Mouse (Mus musculus): ENCODE data around the gene Sox4. TPM values are rescaled to one million over a fixed set of nuclear protein-coding genes. Genes with fewer than 3 reads are reported as not detected.
A peak's percentile ranks its signal among the peaks of the same experiment; 100 is the strongest.

The Sox4 gene
- polyA plus RNA-seq, 1 experiment from 2014 or later, result 9.3 TPM

GRCm38 (mm10) chr13:28941983-28942630 lies 11.4 kb downstream of the Sox4 start:
- H3K9me3 ChIP-seq (replicated peaks), result no peaks in the 10 kb centered on the region
- ATAC-seq, result no peak
- H3K9ac ChIP-seq, result no peak overlapping the region
- 38% methylated on average over 4 of the region's 4 CpGs for WGBS (ENCODE audit: insufficient replicate concordance)
- H3K27ac ChIP-seq, result no peak overlapping the region
- no peak overlapping the region for H3K4me2 ChIP-seq
- no peak overlapping the region for H3K4me3 ChIP-seq
- no peaks in the 10 kb centered on the region for H3K4me1 ChIP-seq
- H3K27me3 ChIP-seq (replicated peaks), result no peaks in the 10 kb centered on the region
- H3K36me3 ChIP-seq, result no peaks in the 10 kb centered on the region

- Histone ChIP-seq H3K9ac (no peak overlapping the region), H3K36me3 (no peaks in the 10 kb centered on the region), H3K27me3 (replicated peaks) (no peaks in the 10 kb centered on the region), H3K4me1 (no peaks in the 10 kb centered on the region), H3K4me3 (no peak overlapping the region), H3K9me3 (replicated peaks) (no peaks in the 10 kb centered on the region), H3K27ac (no peak overlapping the region), H3K4me2 (no peak overlapping the region)
- 75% methylated on average over 8 of the region's 8 CpGs for WGBS (ENCODE audit: insufficient replicate concordance)
- no peak for ATAC-seq
Observed at GRCm38 (mm10) chr13:28933375-28933774, 20.1 kb downstream of the Sox4 start.

- Histone ChIP-seq H3K36me3 (no peaks in the 10 kb centered on the region), H3K27ac (no peak overlapping the region), H3K27me3 (replicated peaks) (no peaks in the 10 kb centered on the region), H3K4me3 (no peak overlapping the region), H3K9ac (no peak overlapping the region), H3K9me3 (replicated peaks) (no peaks in the 10 kb centered on the region), H3K4me1 (no peaks in the 10 kb centered on the region), H3K4me2 (no peak overlapping the region)
- ATAC-seq, result no peak
- WGBS (ENCODE audit: insufficient replicate concordance), result 61% methylated on average over 3 of the region's 3 CpGs
Observed at GRCm38 (mm10) chr13:28931776-28932175, 21.7 kb downstream of the Sox4 start.

- no peak for ATAC-seq
- Histone ChIP-seq H3K9me3 (replicated peaks) (no peaks in the 10 kb centered on the region), H3K4me1 (no peaks in the 10 kb centered on the region), H3K27me3 (replicated peaks) (no peaks in the 10 kb centered on the region), H3K36me3 (no peaks in the 10 kb centered on the region), H3K4me2 (no peak overlapping the region), H3K27ac (no peak overlapping the region), H3K4me3 (no peak overlapping the region), H3K9ac (no peak overlapping the region)
- WGBS (ENCODE audit: insufficient replicate concordance), result 54% methylated on average over 3 of the region's 3 CpGs
Observed at GRCm38 (mm10) chr13:28931266-28931665, 22.2 kb downstream of the Sox4 start.

- no peaks in the 10 kb centered on the region for H3K36me3 ChIP-seq
- no peaks in the 10 kb centered on the region for H3K9me3 ChIP-seq (replicated peaks)
- H3K4me1 ChIP-seq, result no peaks in the 10 kb centered on the region
- 53% methylated on average over 4 of the region's 4 CpGs for WGBS (ENCODE audit: insufficient replicate concordance)
- ATAC-seq, result peak; percentile 44; the same call in 1 of the 2 replicates
- H3K4me3 ChIP-seq, result no peak overlapping the region
- no peak overlapping the region for H3K4me2 ChIP-seq
- H3K27me3 ChIP-seq (replicated peaks), result no peaks in the 10 kb centered on the region
- H3K27ac ChIP-seq, result no peak overlapping the region
- H3K9ac ChIP-seq, result no peak overlapping the region
Observed at GRCm38 (mm10) chr13:28930364-28930763, 23.1 kb downstream of the Sox4 start.

GRCm38 (mm10) chr13:28929936-28930335 lies 23.6 kb downstream of the Sox4 start:
- Histone ChIP-seq H3K36me3 (no peaks in the 10 kb centered on the region), H3K4me2 (no peak overlapping the region), H3K27me3 (replicated peaks) (no peaks in the 10 kb centered on the region), H3K4me3 (no peak overlapping the region), H3K9me3 (replicated peaks) (no peaks in the 10 kb centered on the region), H3K4me1 (no peaks in the 10 kb centered on the region), H3K9ac (no peak overlapping the region), H3K27ac (no peak overlapping the region)
- WGBS (ENCODE audit: insufficient replicate concordance), result 49% methylated on average over 3 of the region's 3 CpGs
- no peak for ATAC-seq

- H3K4me3 ChIP-seq, result no peak overlapping the region
- H3K9me3 ChIP-seq (replicated peaks), result no peaks in the 10 kb centered on the region
- no peaks in the 10 kb centered on the region for H3K27me3 ChIP-seq (replicated peaks)
- no peak for ATAC-seq
- H3K27ac ChIP-seq, result no peak overlapping the region
- H3K9ac ChIP-seq, result no peak overlapping the region
- WGBS (ENCODE audit: insufficient replicate concordance), result 87% methylated on average over 3 of the region's 3 CpGs
- H3K4me2 ChIP-seq, result no peak overlapping the region
- no peaks in the 10 kb centered on the region for H3K4me1 ChIP-seq
- no peaks in the 10 kb centered on the region for H3K36me3 ChIP-seq
Observed at GRCm38 (mm10) chr13:28923136-28923535, 30.4 kb downstream of the Sox4 start.

GRCm38 (mm10) chr13:28917379-28918250 lies 35.9 kb downstream of the Sox4 start:
- Histone ChIP-seq H3K4me1 (no peaks in the 10 kb centered on the region), H3K4me3 (no peak overlapping the region), H3K27me3 (replicated peaks) (no peaks in the 10 kb centered on the region), H3K9me3 (replicated peaks) (no peaks in the 10 kb centered on the region), H3K27ac (no peak overlapping the region), H3K36me3 (no peaks in the 10 kb centered on the region), H3K9ac (no peak overlapping the region), H3K4me2 (no peak overlapping the region)
- 65% methylated on average over 10 of the region's 10 CpGs for WGBS (ENCODE audit: insufficient replicate concordance)
- ATAC-seq, result no peak

GRCm38 (mm10) chr13:28913656-28914055 lies 39.9 kb downstream of the Sox4 start:
- 61% methylated on average over 6 of the region's 6 CpGs for WGBS (ENCODE audit: insufficient replicate concordance)
- no peak overlapping the region for H3K4me2 ChIP-seq
- H3K9me3 ChIP-seq (replicated peaks), result no peaks in the 10 kb centered on the region
- no peaks in the 10 kb centered on the region for H3K36me3 ChIP-seq
- H3K9ac ChIP-seq, result no peak overlapping the region
- H3K27ac ChIP-seq, result no peak overlapping the region
- no peaks in the 10 kb centered on the region for H3K27me3 ChIP-seq (replicated peaks)
- H3K4me1 ChIP-seq, result no peaks in the 10 kb centered on the region
- H3K4me3 ChIP-seq, result no peak overlapping the region
- no peak for ATAC-seq

- H3K9me3 ChIP-seq (replicated peaks), result no peaks in the 10 kb centered on the region
- no peak overlapping the region for H3K9ac ChIP-seq
- H3K36me3 ChIP-seq, result no peaks in the 10 kb centered on the region
- H3K4me1 ChIP-seq, result no peaks in the 10 kb centered on the region
- 64% methylated on average over 10 of the region's 10 CpGs for WGBS (ENCODE audit: insufficient replicate concordance)
- no peak overlapping the region for H3K27ac ChIP-seq
- no peaks in the 10 kb centered on the region for H3K27me3 ChIP-seq (replicated peaks)
- no peak for ATAC-seq
- H3K4me2 ChIP-seq, result no peak overlapping the region
- no peak overlapping the region for H3K4me3 ChIP-seq
Observed at GRCm38 (mm10) chr13:28906981-28907380, 46.5 kb downstream of the Sox4 start.
